Mouse (Mus musculus): ENCODE data around the gene Smad3. TPM values are rescaled to one million over a fixed set of nuclear protein-coding genes. Genes with fewer than 3 reads are reported as not detected.

Gene Smad3
- polyA plus RNA-seq, 1 experiment = 25.5 TPM

- Histone ChIP-seq H3K36me3 (ENCODE audit: control insufficient read depth, insufficient read depth) (no peaks in the 10 kb centered on the region), H3K27me3 (ENCODE audit: control insufficient read depth, insufficient read depth, insufficient read length) (no peaks in the 10 kb centered on the region), H3K4me2 (ENCODE audit: low read depth) (no peak overlapping the region), H3K4me3 (no peak overlapping the region), H3K79me2 (ENCODE audit: control insufficient read depth, insufficient read depth) (peaks cover 61% of the 10 kb centered on the region), H3ac (ENCODE audit: control insufficient read depth, insufficient read length) (no peak overlapping the region)
- TF ChIP-seq POLR2A (IDR thresholded peaks at IDR 0.05; ENCODE audit: insufficient read length, low read depth) (no peak), REST (IDR thresholded peaks at IDR 0.05; ENCODE audit: insufficient read depth, insufficient read length) (no peak), MYOD1 (IDR thresholded peaks at IDR 0.05; ENCODE audit: control insufficient read depth in 1 of 3, insufficient read length in 2 of 3, low read depth in 2 of 3) (no peak), TCF3 (IDR thresholded peaks at IDR 0.05; ENCODE audit: insufficient read length, low read depth) (no peak), CEBPB (IDR thresholded peaks at IDR 0.05; ENCODE audit: insufficient read depth, poor library complexity, severe bottlenecking) (no peak), MAX (IDR thresholded peaks at IDR 0.05; ENCODE audit: low read depth) (no peak), USF1 (IDR thresholded peaks at IDR 0.05; ENCODE audit: low read depth) (no peak), POLR2AphosphoS2 (IDR thresholded peaks at IDR 0.05; ENCODE audit: insufficient read length, low read depth) (no peak), TCF12 (IDR thresholded peaks at IDR 0.05; ENCODE audit: insufficient read depth, poor library complexity, severe bottlenecking) (no peak), SRF (IDR thresholded peaks at IDR 0.05; ENCODE audit: control insufficient read depth, insufficient read length, low read depth) (no peak), MYOG (IDR thresholded peaks at IDR 0.05; ENCODE audit: control insufficient read depth in 1 of 3, insufficient read depth in 1 of 3, insufficient read length in 2 of 3, low read depth in 2 of 3) (no peak), E2F4 (IDR thresholded peaks at IDR 0.05; ENCODE audit: insufficient read depth) (no peak)
Observed at GRCm38 (mm10) chr9:63752576-63752975, 5.2 kb downstream of the Smad3 start.

- H3K79me2 ChIP-seq (ENCODE audit: control insufficient read depth, insufficient read depth) = peaks cover 71% of the 10 kb centered on the region
- no peak overlapping the region for H3K4me3 ChIP-seq
- H3K36me3 ChIP-seq (ENCODE audit: control insufficient read depth, insufficient read depth) = no peaks in the 10 kb centered on the region
- H3ac ChIP-seq (ENCODE audit: control insufficient read depth, insufficient read length) = no peak overlapping the region
- H3K27me3 ChIP-seq (ENCODE audit: control insufficient read depth, insufficient read depth, insufficient read length) = no peaks in the 10 kb centered on the region
- TF ChIP-seq SRF (IDR thresholded peaks at IDR 0.05; ENCODE audit: control insufficient read depth, insufficient read length, low read depth) (no peak), TCF12 (IDR thresholded peaks at IDR 0.05; ENCODE audit: insufficient read depth, poor library complexity, severe bottlenecking) (no peak), MYOG (IDR thresholded peaks at IDR 0.05; ENCODE audit: control insufficient read depth in 1 of 3, insufficient read depth in 1 of 3, insufficient read length in 2 of 3, low read depth in 2 of 3) (no peak), CEBPB (IDR thresholded peaks at IDR 0.05; ENCODE audit: insufficient read depth, poor library complexity, severe bottlenecking) (no peak), TCF3 (IDR thresholded peaks at IDR 0.05; ENCODE audit: insufficient read length, low read depth) (no peak), MYOD1 (IDR thresholded peaks at IDR 0.05; ENCODE audit: control insufficient read depth in 1 of 3, insufficient read length in 2 of 3, low read depth in 2 of 3) (no peak), USF1 (IDR thresholded peaks at IDR 0.05; ENCODE audit: low read depth) (no peak), MAX (IDR thresholded peaks at IDR 0.05; ENCODE audit: low read depth) (no peak), POLR2A (IDR thresholded peaks at IDR 0.05; ENCODE audit: insufficient read length, low read depth) (no peak), REST (IDR thresholded peaks at IDR 0.05; ENCODE audit: insufficient read depth, insufficient read length) (no peak), E2F4 (IDR thresholded peaks at IDR 0.05; ENCODE audit: insufficient read depth) (no peak), POLR2AphosphoS2 (IDR thresholded peaks at IDR 0.05; ENCODE audit: insufficient read length, low read depth) (no peak)
- H3K4me2 ChIP-seq (ENCODE audit: low read depth) = no peak overlapping the region
Observed at GRCm38 (mm10) chr9:63751325-63751724, 6.5 kb downstream of the Smad3 start.

- peak in 1 of 3 experiments; percentile 12 for TF ChIP-seq MYOD1 (IDR thresholded peaks at IDR 0.05; ENCODE audit: control insufficient read depth in 1 of 3, insufficient read length in 2 of 3, low read depth in 2 of 3)
- TF ChIP-seq USF1 (IDR thresholded peaks at IDR 0.05; ENCODE audit: low read depth) = no peak
- no peak for TF ChIP-seq POLR2AphosphoS2 (IDR thresholded peaks at IDR 0.05; ENCODE audit: insufficient read length, low read depth)
- H3K79me2 ChIP-seq (ENCODE audit: control insufficient read depth, insufficient read depth) = peaks cover 70% of the 10 kb centered on the region
- no peak overlapping the region for H3ac ChIP-seq (ENCODE audit: control insufficient read depth, insufficient read length)
- H3K27me3 ChIP-seq (ENCODE audit: control insufficient read depth, insufficient read depth, insufficient read length) = no peaks in the 10 kb centered on the region
- no peaks in the 10 kb centered on the region for H3K36me3 ChIP-seq (ENCODE audit: control insufficient read depth, insufficient read depth)
- no peak overlapping the region for H3K4me2 ChIP-seq (ENCODE audit: low read depth)
- no peak overlapping the region for H3K4me3 ChIP-seq
Observed at GRCm38 (mm10) chr9:63750360-63750974, 7.3 kb downstream of the Smad3 start.

- Histone ChIP-seq H3K4me2 (ENCODE audit: low read depth) (peak overlapping the region; percentile 25), H3K36me3 (ENCODE audit: control insufficient read depth, insufficient read depth) (no peaks in the 10 kb centered on the region), H3K27me3 (ENCODE audit: control insufficient read depth, insufficient read depth, insufficient read length) (no peaks in the 10 kb centered on the region)
Observed at GRCm38 (mm10) chr9:63749296-63749915, 8.4 kb downstream of the Smad3 start.

More at GRCm38 (mm10) chr9:63749296-63749915, 8.4 kb downstream of the Smad3 start:
- Histone ChIP-seq H3ac (ENCODE audit: control insufficient read depth, insufficient read length) (no peak overlapping the region), H3K79me2 (ENCODE audit: control insufficient read depth, insufficient read depth) (peaks cover 59% of the 10 kb centered on the region), H3K4me3 (no peak overlapping the region)
- no peak for TF ChIP-seq REST (IDR thresholded peaks at IDR 0.05; ENCODE audit: insufficient read depth, insufficient read length)
- no peak for TF ChIP-seq SRF (IDR thresholded peaks at IDR 0.05; ENCODE audit: control insufficient read depth, insufficient read length, low read depth)
- TF ChIP-seq POLR2AphosphoS2 (IDR thresholded peaks at IDR 0.05; ENCODE audit: insufficient read length, low read depth) = no peak
- TF ChIP-seq USF1 (IDR thresholded peaks at IDR 0.05; ENCODE audit: low read depth) = no peak
- no peak for TF ChIP-seq E2F4 (IDR thresholded peaks at IDR 0.05; ENCODE audit: insufficient read depth)
- no peak for TF ChIP-seq POLR2A (IDR thresholded peaks at IDR 0.05; ENCODE audit: insufficient read length, low read depth)
- no peak for TF ChIP-seq MYOG (IDR thresholded peaks at IDR 0.05; ENCODE audit: control insufficient read depth in 1 of 3, insufficient read depth in 1 of 3, insufficient read length in 2 of 3, low read depth in 2 of 3)
- TF ChIP-seq TCF12 (IDR thresholded peaks at IDR 0.05; ENCODE audit: insufficient read depth, poor library complexity, severe bottlenecking) = no peak
- no peak for TF ChIP-seq CEBPB (IDR thresholded peaks at IDR 0.05; ENCODE audit: insufficient read depth, poor library complexity, severe bottlenecking)
- no peak for TF ChIP-seq MAX (IDR thresholded peaks at IDR 0.05; ENCODE audit: low read depth)
- no peak for TF ChIP-seq MYOD1 (IDR thresholded peaks at IDR 0.05; ENCODE audit: control insufficient read depth in 1 of 3, insufficient read length in 2 of 3, low read depth in 2 of 3)
